Mouse (Mus musculus) MEL (cell line): ENCODE measurements around the gene Gtsf1l. TPM values are rescaled to one million over a fixed set of nuclear protein-coding genes. Genes with fewer than 3 reads are reported as not detected.
A peak's percentile ranks its signal among the peaks of the same experiment; 100 is the strongest.

Experiments used
- DNase-seq: peaks from one replicate; pipeline ENCODE4 v3.0.0; 2011; ENCODE audit warnings: low read depth, low spot score
- H3K27ac ChIP-seq: 2 replicates; pipeline ENCODE4 v1.5.1; 2012; ENCODE audit warnings: low read depth, mild to moderate bottlenecking, control low read depth, low read length, moderate library complexity; ENCODE audit not compliant: control insufficient read depth
- H3K27me3 ChIP-seq, 2 experiments: fragments of 150-350 bp in 1 of 2; sonication (generic) in 1 of 2; 2 replicates each; pipeline ENCODE4 v1.6.1; 2012; ENCODE audit warnings: low read length in 2 of 2, mild to moderate bottlenecking in 2 of 2, improper control_type of control experiment in 1 of 2, moderate library complexity in 1 of 2; ENCODE audit not compliant: insufficient read depth in 2 of 2, control insufficient read depth in 1 of 2
- H3K36me3 ChIP-seq, 2 experiments: 2 replicates each; pipeline ENCODE4 v1.6.1; 2012 to 2014; ENCODE audit warnings: low read length in 2 of 2, improper control_type of control experiment in 1 of 2, inconsistent platforms in 1 of 2, mild to moderate bottlenecking in 1 of 2; ENCODE audit not compliant: insufficient read depth in 2 of 2, control insufficient read depth in 1 of 2
- H3K4me1 ChIP-seq, 2 experiments: fragments of 150-350 bp in 1 of 2; sonication (generic) in 1 of 2; 2 replicates each; pipeline ENCODE4 v1.6.1; 2012; ENCODE audit warnings: low read length in 2 of 2, improper control_type of control experiment in 1 of 2, mild to moderate bottlenecking in 1 of 2; ENCODE audit not compliant: insufficient read depth in 2 of 2, control insufficient read depth in 1 of 2
- H3K4me3 ChIP-seq, 2 experiments: fragments of 150-350 bp in 1 of 2; sonication (generic) in 1 of 2; 2 replicates each; pipeline ENCODE4 v1.5.1; 2012; ENCODE audit warnings: low read depth in 2 of 2, low read length in 2 of 2, mild to moderate bottlenecking in 2 of 2, moderate library complexity in 2 of 2, control low read depth in 1 of 2, improper control_type of control experiment in 1 of 2; ENCODE audit not compliant: control insufficient read depth in 1 of 2, insufficient read depth in 1 of 2
- H3K79me2 ChIP-seq: 2 replicates; pipeline ENCODE4 v1.6.1; 2012; ENCODE audit warnings: mild to moderate bottlenecking, low read length, moderate library complexity; ENCODE audit not compliant: control insufficient read depth, poor library complexity, insufficient read depth
- H3K9ac ChIP-seq: 2 replicates; pipeline ENCODE4 v1.6.1; 2012; ENCODE audit warnings: low read depth, mild to moderate bottlenecking, control low read depth, low read length, moderate library complexity; ENCODE audit not compliant: control insufficient read depth, poor library complexity, severe bottlenecking
- H3K9me3 ChIP-seq: fragments of 150-350 bp; sonication (generic); replicated peaks from 2 replicates; pipeline ENCODE4 v1.6.1; 2012; ENCODE audit warnings: mild to moderate bottlenecking, low read length, improper control_type of control experiment, moderate library complexity; ENCODE audit not compliant: insufficient read depth
- CTCF ChIP-seq, 3 experiments: IDR thresholded peaks in 2 of 3; conservative IDR thresholded peaks in 1 of 3; 2 replicates each; pipeline ENCODE4 v1.5.1; 2011 to 2012; ENCODE audit warnings: low read length in 3 of 3, low read depth in 2 of 3, mild to moderate bottlenecking in 2 of 3, improper control_type of control experiment in 1 of 3, inconsistent platforms in 1 of 3, mixed read lengths in 1 of 3, moderate library complexity in 1 of 3; ENCODE audit not compliant: control insufficient read depth in 1 of 3, insufficient read depth in 1 of 3, poor library complexity in 1 of 3, severe bottlenecking in 1 of 3
- E2F4 ChIP-seq: IDR thresholded peaks from 2 replicates; pipeline ENCODE4 v1.6.1; 2011; ENCODE audit warnings: low read depth, low read length, improper control_type of control experiment, borderline replicate concordance
- ELF1 ChIP-seq: IDR thresholded peaks from 2 replicates; pipeline ENCODE4 v1.6.1; 2014; ENCODE audit warnings: low read depth, mild to moderate bottlenecking, inconsistent platforms, low read length, improper control_type of control experiment, moderate library complexity
- EP300 ChIP-seq, 2 experiments: IDR thresholded peaks; 2 replicates each; pipeline ENCODE4 v1.6.1; 2011; ENCODE audit warnings: improper control_type of control experiment in 2 of 2, low read length in 2 of 2, low read depth in 1 of 2, mild to moderate bottlenecking in 1 of 2
- GABPA ChIP-seq: IDR thresholded peaks from 2 replicates; pipeline ENCODE4 v1.6.1; 2012; ENCODE audit warnings: low read depth, mild to moderate bottlenecking, inconsistent platforms, low read length, improper control_type of control experiment, moderate library complexity
- GATA1 ChIP-seq: IDR thresholded peaks from 2 replicates; pipeline ENCODE4 v1.6.1; 2011; ENCODE audit warnings: low read depth, low read length, improper control_type of control experiment
- HCFC1 ChIP-seq: IDR thresholded peaks from 2 replicates; pipeline ENCODE4 v1.6.1; 2012; ENCODE audit warnings: low read depth, mild to moderate bottlenecking, inconsistent platforms, low read length, improper control_type of control experiment, moderate library complexity
- MEF2A ChIP-seq: IDR thresholded peaks from 2 replicates; pipeline ENCODE4 v1.6.1; 2014; ENCODE audit warnings: low read depth, mild to moderate bottlenecking, inconsistent platforms, low read length, improper control_type of control experiment; ENCODE audit not compliant: poor library complexity, insufficient replicate concordance, severe bottlenecking; ENCODE audit errors: extremely low read depth
- MXI1 ChIP-seq: IDR thresholded peaks from 2 replicates; pipeline ENCODE4 v1.6.1; 2011; ENCODE audit warnings: mild to moderate bottlenecking, low read depth, low read length, improper control_type of control experiment
- MYB ChIP-seq: IDR thresholded peaks from 2 replicates; pipeline ENCODE4 v1.6.1; 2011; ENCODE audit warnings: mild to moderate bottlenecking, low read depth, low read length, improper control_type of control experiment
- MYC ChIP-seq: IDR thresholded peaks from 2 replicates; pipeline ENCODE4 v1.6.1; 2011; ENCODE audit warnings: low read depth, mild to moderate bottlenecking, low read length, improper control_type of control experiment, moderate library complexity
- NELFE ChIP-seq: IDR thresholded peaks from 2 replicates; pipeline ENCODE4 v1.6.1; 2011; ENCODE audit warnings: low read depth, low read length, improper control_type of control experiment
- NRF1 ChIP-seq: IDR thresholded peaks from 2 replicates; pipeline ENCODE4 v1.6.1; 2014; ENCODE audit warnings: low read depth, mild to moderate bottlenecking, inconsistent platforms, low read length, improper control_type of control experiment, moderate library complexity; ENCODE audit not compliant: poor library complexity, insufficient read depth, severe bottlenecking
- POLR2A ChIP-seq, 2 experiments: IDR thresholded peaks; 2 replicates each; pipeline ENCODE4 v1.6.1; 2011 to 2012; ENCODE audit warnings: low read length in 2 of 2, mild to moderate bottlenecking in 2 of 2, control low read depth in 1 of 2, improper control_type of control experiment in 1 of 2, low read depth in 1 of 2, moderate library complexity in 1 of 2; ENCODE audit not compliant: control insufficient read depth in 1 of 2, insufficient read depth in 1 of 2, poor library complexity in 1 of 2
- POLR2AphosphoS5 ChIP-seq: IDR thresholded peaks from 2 replicates; pipeline ENCODE4 v1.6.1; 2012; ENCODE audit warnings: low read depth, borderline replicate concordance, mild to moderate bottlenecking, inconsistent platforms, low read length, moderate library complexity, mixed read lengths
- RAD21 ChIP-seq: IDR thresholded peaks from 2 replicates; pipeline ENCODE4 v1.6.1; 2011; ENCODE audit warnings: mild to moderate bottlenecking, low read depth, low read length, improper control_type of control experiment
- SIN3A ChIP-seq: IDR thresholded peaks from 2 replicates; pipeline ENCODE4 v1.6.1; 2012; ENCODE audit warnings: low read length, improper control_type of control experiment, inconsistent platforms
- SMC3 ChIP-seq: IDR thresholded peaks from 2 replicates; pipeline ENCODE4 v1.6.1; 2011; ENCODE audit warnings: low read depth, low read length, improper control_type of control experiment
- TAL1 ChIP-seq: IDR thresholded peaks from 2 replicates; pipeline ENCODE4 v1.6.1; 2012; ENCODE audit warnings: mild to moderate bottlenecking, inconsistent platforms, low read length, moderate library complexity, mixed read lengths
- TCF12 ChIP-seq: IDR thresholded peaks from 2 replicates; pipeline ENCODE4 v1.6.1; 2014; ENCODE audit warnings: low read depth, mild to moderate bottlenecking, inconsistent platforms, low read length, improper control_type of control experiment, moderate library complexity
- ZC3H11A ChIP-seq: IDR thresholded peaks from 2 replicates; pipeline ENCODE4 v1.6.1; 2012; ENCODE audit warnings: low read depth, mild to moderate bottlenecking, inconsistent platforms, low read length, improper control_type of control experiment
- ZMIZ1 ChIP-seq: IDR thresholded peaks from 2 replicates; pipeline ENCODE4 v1.6.1; 2012; ENCODE audit warnings: low read depth, mild to moderate bottlenecking, inconsistent platforms, low read length, improper control_type of control experiment, moderate library complexity
- polyA plus RNA-seq, 2 experiments: library from polyadenylated mRNA; stranded (reverse) in 1 of 2; unstranded in 1 of 2; fragments of >175 nt in 1 of 2; fragments of >200 nt in 1 of 2; gene quantifications; 2 replicates each; pipeline versions ENCODE4 v1.2.1 to v1.2.4; 2012; ENCODE audit warnings: low replicate concordance in 2 of 2, low read depth in 1 of 2; ENCODE audit not compliant: insufficient read length in 2 of 2, insufficient read depth in 1 of 2, missing spikeins in 1 of 2
- total RNA-seq: library from RNA; depleted of rRNA; stranded (reverse); fragments of 300-350 nt; gene quantifications from 2 replicates; pipeline ENCODE4 v1.2.3, GENCODE M21; 2012

Gene Gtsf1l
- total and polyA plus RNA-seq, 3 experiments = not detected

DNA sequence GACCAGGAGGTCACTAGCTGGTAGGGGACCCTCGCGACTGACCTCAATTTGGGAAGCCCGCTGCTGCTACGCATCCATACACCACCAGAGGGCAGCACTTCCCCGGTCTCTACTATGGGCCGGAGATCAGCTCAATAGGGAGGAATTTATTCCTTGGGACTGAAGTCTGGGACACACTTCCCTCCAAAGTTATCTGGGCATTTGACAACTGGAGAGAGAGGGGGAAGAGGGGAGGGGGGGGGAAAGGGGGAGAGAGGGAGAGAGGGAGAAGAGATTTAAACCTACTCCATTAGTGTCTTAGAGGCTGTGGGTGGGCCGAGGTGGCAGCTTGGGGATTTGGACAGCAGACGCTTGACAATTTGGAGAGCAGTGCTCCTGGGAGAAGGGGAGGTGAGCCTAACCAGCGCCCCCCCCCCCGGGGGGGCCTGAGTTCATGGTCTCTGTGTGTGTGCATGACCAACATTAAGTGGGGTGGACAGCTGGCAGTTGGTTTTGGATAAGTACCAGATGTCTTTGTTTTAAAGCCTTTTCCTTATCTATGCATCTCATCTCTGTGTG is 14.1 kb upstream of the Gtsf1l start (continued):
- TF ChIP-seq GATA1 (no peak; the same call in none of the 2 replicates), MYB (no peak), ZC3H11A (peak; percentile 72), ZMIZ1 (no peak)

DNA sequence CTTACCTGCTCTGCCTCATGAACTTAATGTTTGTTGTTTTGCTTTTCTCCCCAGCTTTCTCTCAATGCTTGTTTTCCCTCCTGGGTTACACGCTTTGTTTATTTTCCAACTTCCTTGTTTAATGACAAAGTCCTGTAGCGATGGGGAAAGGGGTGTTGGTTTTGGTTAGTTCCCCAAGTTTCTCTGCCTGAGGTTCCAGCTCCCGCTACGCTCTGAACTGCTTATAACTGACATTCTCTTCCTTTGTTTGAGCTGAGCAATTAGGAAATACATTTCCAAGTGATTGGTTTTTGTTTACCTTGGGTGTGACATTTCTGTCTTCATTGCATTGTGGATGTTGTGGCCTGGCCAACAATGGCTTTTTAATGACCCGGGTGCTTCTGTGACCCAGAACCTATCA is 12.9 kb upstream of the Gtsf1l start:
- Histone ChIP-seq H3K27me3 (no peaks in the 10 kb centered on the region), H3K4me1 (0 out of 4 replicates have a peak, but pooled peaks cover 0 to 2% of the 10 kb centered on the region in 2 experiments), H3K9ac (no peak overlapping the region), H3K27ac (no peak overlapping the region), H3K4me3 (no peak overlapping the region), H3K79me2 (no peaks in the 10 kb centered on the region), H3K9me3 (no peaks in the 10 kb centered on the region), H3K36me3 (no peaks in the 10 kb centered on the region)
- no peak for DNase-seq
- TF ChIP-seq MEF2A (no peak), CTCF (IDR thresholded peaks at IDR 0.05 in 2 of 3, conservative IDR thresholded peaks at IDR 0.05 in 1 of 3; ENCODE audit: control insufficient read depth in 1 of 3, insufficient read depth in 1 of 3, low read depth in 2 of 3, low read length in 3 of 3, poor library complexity in 1 of 3, severe bottlenecking in 1 of 3) (no peak), SIN3A (no peak), GABPA (no peak), SMC3 (no peak), POLR2A (IDR thresholded peaks at IDR 0.05; ENCODE audit: control insufficient read depth in 1 of 2, insufficient read depth in 1 of 2, low read depth in 1 of 2, low read length in 2 of 2, poor library complexity in 1 of 2) (no peak), E2F4 (no peak), MXI1 (no peak), NRF1 (no peak), TAL1 (no peak), RAD21 (no peak), TCF12 (no peak), ELF1 (no peak), GATA1 (no peak), POLR2AphosphoS5 (no peak)

DNA sequence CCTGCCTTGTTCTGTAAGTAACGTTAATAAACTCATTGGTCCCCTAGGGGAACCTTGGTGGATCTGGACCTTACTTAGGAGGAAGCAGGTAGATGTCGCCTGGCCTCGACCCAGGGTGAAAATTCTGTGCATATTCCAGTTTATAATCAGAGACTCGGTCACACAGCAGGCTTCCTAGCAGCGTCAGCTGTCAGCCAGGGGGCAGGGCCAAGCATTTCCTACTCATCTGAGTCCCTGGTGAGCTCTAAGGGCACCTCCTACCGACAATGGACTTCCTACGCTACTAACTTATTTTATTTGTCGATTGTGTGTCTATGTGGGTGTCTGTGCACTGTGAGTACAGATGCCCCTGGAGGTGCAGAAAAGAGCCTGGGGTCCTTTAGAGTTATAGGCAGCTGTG is 12.3 kb upstream of the Gtsf1l start:
- H3K27ac ChIP-seq = no peak overlapping the region
- DNase-seq = no peak
- H3K9me3 ChIP-seq = no peaks in the 10 kb centered on the region
- no peaks in the 10 kb centered on the region for H3K79me2 ChIP-seq
- no peaks in the 10 kb centered on the region for H3K36me3 ChIP-seq
- H3K4me1 ChIP-seq = 0 out of 4 replicates have a peak, but pooled peaks cover 0 to 2% of the 10 kb centered on the region in 2 experiments
- H3K9ac ChIP-seq = no peak overlapping the region
- H3K4me3 ChIP-seq = no peak overlapping the region
- no peaks in the 10 kb centered on the region for H3K27me3 ChIP-seq
- no peak for TF ChIP-seq MEF2A
- TF ChIP-seq HCFC1 = no peak
- TF ChIP-seq MYC = no peak
- TF ChIP-seq NELFE = no peak
- TF ChIP-seq EP300 (IDR thresholded peaks at IDR 0.05; ENCODE audit: low read depth in 1 of 2, low read length in 2 of 2) = no peak
- no peak for TF ChIP-seq NRF1
- no peak for TF ChIP-seq GATA1
- no peak for TF ChIP-seq ELF1
- TF ChIP-seq ZMIZ1 = no peak
- no peak for TF ChIP-seq SIN3A
- TF ChIP-seq ZC3H11A = no peak
